Mouse (Mus musculus) ovary, postnatal 36 days (tissue): ENCODE measurements around the gene Arl2.
A peak's percentile ranks its signal among the peaks of the same experiment; 100 is the strongest.

ENCODE experiments used
- DNase-seq: peaks from one replicate; pipeline ENCODE4 v3.0.0; 2022; ENCODE audit warnings: low spot score, mixed read lengths

The Arl2 gene

DNA sequence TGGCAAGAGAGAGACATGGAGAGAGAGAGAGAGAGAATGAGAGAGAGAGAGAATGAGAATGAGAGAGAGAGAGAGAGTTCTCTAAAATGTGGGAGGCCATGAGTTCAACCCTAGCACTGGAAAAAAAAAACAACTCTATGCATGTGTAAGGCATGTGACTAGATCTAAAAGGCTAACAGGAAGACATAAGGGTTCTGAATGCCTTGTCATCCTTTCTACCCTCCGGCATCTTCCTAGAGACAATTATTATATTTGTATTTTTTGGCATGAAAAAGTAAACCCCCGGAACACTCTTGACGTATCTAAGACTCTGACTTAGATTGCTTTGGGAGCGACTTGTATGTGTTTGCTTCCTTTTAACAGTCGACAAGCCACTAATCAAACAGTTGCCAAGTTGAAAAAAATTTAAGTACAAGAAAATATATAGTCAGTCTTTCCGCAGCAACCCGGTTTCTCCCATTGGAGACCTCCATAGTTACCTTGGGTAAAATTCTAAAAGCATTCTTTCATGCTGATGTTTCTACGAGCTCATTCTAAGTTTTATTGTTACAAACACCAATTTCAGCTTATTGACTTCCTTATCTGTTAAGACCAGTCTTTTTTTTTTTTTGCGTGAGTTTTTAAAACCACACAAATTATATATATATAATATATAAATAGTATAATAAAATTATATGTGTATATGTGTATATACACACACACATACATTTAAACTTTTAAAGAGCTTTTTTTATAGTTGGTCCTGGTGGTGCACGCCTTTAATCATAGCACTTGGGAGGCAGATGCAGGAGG is 14.4 kb downstream of the Arl2 start:
- DNase-seq = no peak

DNA sequence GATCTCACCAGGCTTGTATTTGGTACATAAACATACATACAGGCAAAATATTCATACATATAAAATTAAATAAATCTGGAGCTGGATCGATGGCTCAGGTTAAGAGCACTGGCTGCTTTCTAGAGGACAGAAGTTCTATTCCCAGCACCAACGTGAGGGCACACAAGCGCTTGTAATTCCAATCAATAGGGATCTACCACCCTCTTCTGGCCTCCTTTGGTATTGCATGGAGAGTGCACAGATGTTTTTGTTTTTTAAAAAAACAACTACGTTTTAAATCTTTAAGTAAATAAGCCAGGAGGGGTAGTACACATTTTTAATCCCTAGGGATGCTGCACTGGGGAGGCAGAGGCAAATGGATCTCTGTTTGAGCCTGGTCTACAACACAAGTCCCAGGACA is 15.1 kb downstream of the Arl2 start:
- no peak for DNase-seq

DNA sequence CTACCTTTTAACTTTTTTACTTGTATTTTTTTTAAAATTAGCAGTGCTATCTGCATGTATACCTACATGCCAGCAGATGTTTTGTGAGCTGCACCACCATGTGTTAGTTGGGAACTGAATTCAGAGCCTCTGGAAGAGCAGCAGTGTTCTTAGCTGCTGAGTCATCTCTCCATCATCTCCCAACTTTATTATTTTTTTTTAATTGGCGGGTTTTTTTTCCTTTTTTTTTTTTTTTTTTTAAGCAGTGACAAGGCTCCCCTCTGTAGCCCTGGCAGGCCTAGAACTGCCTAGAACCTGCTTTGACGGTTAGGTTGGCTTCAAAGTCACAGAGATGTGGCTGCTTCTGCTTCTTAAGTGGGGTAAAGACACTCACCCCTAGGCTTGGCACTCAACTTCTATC is 16.4 kb downstream of the Arl2 start:
- no peak for DNase-seq

DNA sequence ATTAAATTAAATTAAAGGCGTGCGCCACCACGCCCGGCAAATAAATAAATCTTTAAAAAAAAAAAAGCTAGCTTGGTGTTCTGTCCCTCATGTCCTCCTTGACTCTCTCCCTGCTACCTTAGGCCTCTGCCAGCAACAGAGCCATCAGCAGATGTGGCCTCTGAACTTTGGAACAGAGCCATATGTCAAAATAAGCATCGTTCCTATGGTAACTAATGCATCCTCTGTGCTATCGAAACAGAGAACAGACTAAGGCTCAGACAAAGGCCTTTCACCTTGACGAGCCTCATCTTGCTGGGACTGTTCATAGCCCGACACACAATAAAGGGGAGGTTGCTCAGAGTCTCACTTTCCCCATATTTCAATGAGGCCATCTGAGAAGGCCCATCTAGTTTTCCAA is 18.0 kb downstream of the Arl2 start:
- no peak for DNase-seq

DNA sequence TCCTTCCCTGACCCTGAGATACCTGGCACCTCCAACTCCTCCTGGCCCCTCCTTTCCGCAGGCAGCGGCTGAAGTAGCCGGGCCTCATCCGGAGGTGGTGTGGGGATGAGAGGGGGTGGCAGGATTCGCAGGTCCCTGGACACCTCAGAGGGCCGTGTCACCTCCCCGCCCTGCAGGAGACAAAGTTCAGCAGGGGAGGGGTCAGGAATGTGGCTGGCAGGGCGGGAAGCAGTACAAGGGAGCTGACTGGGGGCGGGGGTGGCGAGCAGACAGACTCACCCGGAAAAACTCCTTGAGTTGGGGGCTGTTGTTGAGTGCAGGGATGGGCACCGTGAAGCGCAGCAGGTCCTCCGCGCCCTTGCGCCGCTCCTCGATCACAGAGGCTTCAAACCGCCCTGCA is 19.6 kb downstream of the Arl2 start:
- DNase-seq = no peak

DNA sequence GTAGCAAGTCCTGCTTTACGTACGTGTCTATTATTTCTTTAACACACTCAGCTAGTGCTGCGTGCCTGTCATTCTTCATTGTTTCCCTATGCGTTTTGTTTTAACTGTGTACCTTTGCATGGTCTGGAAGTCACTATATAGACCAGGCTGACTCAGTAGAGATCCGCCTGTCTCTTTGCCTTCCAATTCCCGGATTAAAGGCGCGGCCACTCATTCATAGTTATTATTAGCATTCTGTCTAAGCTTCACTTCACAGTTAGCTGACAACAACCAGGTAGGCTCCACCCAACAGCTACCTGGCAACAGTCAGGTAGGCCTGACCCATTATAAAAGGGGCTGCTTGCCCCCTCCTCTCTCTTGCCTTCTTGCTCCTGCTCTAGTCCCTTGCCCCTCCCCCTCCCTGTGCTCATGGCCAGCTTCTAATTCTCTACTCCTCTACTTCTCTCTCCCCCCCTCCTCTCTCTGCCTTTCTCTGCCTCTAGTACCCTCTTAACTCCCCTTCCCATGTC is 22.6 kb downstream of the Arl2 start:
- DNase-seq = no peak

DNA sequence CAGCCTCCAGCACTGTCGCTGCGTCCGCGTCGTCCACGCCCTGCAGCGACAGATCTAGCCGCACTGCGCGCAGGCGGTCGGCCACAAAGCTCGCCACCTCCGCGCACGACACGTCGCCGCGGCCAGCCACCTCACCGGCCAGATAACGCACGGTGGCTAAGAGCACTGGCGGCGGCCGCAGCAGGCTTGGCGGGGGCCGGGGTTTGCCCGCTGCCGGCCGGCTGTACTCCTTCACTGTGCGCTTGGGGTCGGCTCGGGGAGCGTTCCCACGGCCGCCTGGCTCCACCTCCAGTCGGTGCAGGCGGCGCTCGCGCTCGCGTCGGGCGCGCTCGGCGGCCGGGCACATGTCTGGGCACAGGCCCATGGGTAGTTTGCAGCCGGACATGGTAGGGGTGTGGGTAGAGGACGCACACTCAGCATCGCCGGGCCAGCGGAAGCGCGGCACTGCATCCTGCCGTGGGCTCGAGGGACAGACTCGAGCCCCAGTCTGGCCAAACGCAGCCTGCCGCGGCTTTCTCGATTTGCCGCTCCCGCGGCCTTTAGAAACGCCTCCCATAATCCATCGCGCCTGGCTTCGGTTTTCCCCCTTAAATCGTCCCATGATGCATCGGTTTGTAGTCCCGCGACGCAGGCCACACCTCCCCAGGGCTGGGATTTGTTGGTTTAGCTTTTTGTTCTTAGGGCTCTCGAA is 23.2 kb downstream of the Arl2 start, which contains the start of gene Sac3d1:
Sac3d1 (minus strand) TSS at position 665 of the 691 bp plus-strand sequence.
- DNase-seq = peak; percentile 85

DNA sequence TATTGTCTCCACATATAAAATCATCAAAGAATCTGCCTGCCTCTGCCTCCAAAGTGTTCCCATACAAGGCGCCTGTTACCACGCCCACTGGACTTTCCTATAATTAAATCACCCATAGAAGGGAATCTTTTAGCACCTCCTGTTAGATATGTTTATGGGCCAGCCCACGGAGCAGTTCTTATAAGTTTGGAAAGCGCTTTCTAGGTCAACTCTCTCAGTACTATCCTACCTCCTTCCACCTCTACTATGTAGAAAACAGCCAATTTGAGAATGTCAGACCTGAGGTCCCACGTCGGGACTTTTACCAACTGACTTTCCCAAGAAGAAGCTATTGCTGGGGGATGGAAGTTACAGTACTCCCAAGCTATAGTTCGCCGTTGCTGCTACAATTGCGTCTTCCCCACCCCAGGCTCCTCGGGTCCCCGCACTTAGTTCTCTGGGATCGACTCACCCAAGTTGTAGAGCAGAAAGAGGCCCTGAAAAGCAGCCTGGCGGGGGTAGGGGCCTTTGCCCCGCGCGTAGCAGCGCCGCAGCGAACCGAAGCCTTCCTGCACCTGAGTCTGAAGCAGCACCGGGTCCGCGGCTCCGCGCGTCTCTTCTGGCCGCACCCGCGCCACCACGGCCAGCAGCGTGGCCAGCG is 23.9 kb downstream of the Arl2 start:
- no peak for DNase-seq

DNA sequence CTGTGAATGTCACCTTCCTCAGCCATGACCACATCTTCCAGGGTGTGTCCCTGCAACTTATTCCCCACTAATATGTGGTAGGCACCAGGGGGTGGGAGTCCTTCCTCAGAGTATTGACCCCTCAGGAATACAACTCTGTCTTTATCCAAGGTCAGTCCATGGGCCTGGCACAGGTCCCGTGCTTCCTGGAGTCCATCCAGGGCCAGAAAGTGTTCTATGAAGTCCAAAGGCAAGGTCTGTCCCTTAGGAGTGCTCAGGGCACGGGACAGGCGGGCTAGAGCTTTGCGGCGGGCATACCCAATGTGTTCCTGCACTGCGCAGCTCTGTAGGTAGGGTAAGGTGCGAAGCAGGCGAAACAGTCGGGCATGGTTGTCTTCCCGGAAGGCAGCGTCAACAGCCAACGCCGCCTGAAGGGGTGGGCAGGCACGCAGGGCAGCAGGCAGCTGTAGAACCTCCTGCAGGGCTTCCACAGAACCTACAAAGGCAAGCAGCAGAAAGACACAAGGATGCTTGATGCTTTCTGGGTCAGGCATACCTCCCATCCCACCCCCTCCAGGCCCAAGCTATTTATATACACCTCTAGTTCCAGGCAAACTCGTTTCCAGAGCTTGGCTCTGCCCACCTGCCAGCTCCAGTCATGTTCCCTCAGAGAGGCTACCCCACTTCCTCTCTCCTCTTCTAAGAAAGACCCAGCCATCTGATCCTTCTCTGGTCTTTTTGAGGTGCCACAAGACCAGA is 25.1 kb downstream of the Arl2 start:
- no peak for DNase-seq

DNA sequence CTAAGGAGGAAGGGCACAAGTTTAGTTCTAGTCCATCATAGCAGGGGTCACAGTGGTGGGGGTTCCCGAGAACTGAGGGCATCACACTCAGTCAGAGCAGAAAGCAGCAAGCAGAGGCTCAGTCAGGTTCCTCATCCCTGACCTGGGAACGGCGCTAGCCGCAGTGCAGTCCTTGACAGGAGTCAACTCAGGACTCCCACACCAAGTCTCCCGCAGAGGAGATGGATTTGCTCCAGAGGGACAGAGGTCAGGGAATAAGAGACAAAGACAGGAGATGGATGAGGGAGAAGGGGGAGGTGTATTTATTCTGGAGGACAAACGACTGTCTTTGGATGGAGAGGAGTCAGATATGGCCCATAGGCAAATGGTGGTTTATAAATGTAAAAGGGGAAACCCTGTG is 28.2 kb downstream of the Arl2 start:
- no peak for DNase-seq

DNA sequence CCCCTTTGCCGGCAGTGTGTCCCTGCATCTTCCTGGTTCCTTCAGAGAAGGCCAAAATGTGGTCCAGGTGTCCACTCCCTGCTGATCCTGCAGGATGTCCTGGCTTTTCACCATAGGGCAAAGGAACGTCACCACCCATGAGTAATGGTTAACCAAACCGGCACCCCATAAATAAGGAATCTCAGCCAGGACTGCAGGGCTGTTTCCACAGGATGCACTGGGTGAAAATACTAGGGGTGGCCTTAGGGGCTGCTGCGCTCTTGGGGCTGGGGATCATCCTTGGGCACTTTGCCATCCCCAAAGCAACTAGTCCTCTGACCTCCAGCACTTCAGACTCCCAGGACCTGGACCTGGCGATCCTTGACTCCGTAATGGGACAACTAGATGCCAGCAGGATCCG is 35.8 kb downstream of the Arl2 start, which contains the start of gene Naaladl1:
Naaladl1 (plus strand) TSS at position 197 of the 400 bp plus-strand sequence.
- no peak for DNase-seq

DNA sequence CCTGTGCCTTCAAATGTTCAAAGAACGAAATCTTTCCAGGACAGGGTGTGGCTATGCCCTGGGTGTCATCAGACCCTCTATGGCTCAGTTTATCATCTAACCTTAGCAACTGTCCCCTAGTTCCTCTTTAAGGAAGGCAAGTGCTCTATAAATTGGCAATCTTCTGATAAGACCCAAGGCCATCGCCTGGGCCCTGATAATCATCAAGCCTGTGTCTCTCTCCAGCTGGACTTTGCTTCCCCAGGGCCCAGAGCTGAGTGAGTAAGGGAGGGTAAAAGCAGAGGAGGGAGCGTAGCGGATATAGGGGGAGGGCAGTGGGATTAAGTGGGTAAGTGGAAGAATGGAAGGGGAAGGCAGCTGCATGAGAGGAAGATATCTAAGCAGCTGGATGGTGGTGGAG is 36.9 kb downstream of the Arl2 start:
- no peak for DNase-seq

DNA sequence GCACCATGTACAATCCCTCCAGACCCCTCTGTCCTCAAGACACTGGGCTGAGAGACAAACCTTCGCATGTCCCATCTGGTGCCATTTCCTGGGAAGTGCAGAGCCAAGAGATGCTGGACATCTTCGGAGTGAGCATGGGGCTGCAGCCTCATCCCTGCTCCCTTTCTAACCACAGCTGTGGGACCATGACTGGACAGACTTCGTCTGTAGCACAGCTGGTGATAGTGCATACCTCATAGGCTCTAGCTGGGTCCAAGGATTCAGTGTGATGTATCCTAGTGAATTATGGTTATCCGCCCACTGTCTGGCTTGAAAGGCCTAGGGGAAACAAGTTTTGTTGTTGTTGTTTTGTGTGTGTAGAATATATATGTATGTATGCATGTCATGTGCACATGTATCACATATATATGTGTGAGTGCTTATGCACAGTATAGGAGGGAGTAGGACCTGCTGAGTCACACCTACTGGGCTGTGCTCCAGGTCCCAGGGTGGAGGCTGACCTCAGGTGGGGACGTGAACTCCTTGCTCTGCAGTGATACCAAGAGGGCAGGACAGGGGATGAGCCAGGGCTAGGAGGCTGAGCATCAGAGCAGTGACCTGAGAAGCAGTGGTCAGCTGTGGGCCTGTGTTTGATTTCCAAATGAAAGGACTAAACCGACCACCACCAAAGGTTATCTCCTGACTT is 39.0 kb downstream of the Arl2 start:
- no peak for DNase-seq

DNA sequence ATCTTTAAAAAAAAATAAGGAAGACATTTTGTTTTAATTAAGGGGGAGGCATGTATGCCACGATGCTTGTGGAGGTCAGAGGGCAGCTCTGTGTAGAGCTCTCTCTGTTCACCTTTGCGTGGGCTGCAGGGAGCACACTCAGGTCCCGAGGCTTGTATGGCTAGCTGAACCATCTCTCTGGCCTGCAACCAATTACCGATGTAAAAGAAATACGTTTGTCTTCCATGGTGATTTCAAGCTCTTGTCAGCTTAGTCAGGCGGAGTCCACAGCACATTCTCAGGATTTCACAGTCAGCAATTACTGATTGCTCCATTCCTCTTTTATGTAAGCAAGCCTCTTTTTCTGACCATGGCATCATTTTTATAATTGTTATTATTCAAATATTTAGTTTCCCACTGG is 40.2 kb downstream of the Arl2 start:
- no peak for DNase-seq

DNA sequence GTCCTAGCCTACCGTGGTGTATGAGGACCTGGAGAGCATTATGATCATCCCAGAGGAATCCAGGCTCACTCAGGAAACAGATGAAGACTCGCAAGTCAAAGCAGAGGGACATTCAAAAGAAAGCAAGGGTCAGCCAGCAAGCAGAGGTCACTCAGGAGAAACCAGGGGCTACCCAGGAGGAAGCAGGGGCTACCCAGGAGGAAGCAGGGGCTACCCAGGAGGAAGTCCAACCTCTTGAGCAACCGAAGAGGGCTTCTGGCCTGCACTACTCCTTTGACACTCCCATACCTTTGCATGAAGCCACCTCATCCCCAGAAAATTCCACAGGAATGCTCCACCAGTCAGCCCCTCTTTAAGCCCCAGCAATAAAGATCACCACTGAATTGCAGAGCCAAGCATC is 43.5 kb downstream of the Arl2 start:
- DNase-seq = no peak

DNA sequence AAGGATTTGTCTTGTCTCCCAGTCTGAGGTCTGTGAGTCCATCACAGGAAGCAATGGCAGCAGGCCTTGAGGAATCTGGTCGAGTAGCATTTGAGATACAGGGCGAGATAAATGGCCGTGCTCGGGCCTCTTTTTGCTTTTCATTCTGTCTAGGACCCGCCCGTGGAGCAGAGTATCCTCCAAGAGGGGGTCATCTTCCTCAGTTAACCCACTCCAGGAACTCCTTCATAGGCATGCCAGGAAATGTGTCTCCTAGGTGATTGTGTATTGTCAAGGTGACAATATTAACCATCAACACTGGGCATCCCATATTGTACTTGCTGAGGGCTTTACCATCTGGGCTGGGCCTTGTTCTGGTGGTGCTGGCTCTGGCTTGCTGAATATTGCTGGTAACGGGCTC is 47.2 kb downstream of the Arl2 start, which contains the start of gene AC131692.1:
AC131692.1 (plus strand) TSS at position 301 of the 400 bp plus-strand sequence.
- DNase-seq = no peak

DNA sequence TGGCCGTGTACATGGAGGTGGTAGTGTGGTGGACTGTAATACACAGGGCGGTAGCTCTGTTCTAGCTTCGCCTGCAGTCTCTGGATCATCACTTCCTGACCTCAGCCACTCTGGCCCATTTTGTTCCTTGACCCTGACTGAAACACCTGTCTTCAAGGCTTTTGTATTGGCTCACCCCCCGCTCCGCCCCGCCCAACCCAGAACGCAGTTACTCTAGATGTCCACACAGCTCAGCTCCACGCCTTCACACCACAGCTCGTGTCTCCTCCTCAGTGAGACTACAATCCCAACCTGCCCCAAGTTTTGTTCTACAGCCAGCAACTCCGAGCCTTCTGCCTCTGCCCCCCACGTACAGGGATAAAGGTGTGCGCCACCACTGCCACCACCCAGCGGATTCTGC is 52.5 kb downstream of the Arl2 start:
- DNase-seq = no peak

DNA sequence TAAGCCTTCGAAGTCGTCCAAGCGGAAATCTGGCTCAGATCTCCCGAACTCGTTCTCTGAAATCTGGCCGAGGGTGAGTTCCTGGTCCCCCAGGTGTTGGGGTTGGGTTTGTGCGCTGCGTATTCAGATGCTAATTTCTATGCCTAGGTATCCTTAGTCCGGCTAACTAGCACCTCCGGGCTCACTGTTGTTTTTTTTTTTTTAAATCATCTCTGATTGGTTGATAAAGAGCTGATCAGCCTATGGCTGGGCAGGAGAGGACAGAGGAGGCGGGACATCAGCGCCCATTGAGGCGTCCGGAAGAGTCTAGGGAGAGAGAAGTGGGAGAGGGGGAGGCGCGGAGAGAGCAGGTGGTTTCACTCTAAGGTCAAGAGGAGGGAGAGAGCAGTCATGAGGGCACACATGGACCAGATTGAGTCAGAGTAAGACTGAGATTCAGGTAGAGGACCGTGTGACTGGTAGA is 55.9 kb downstream of the Arl2 start:
- DNase-seq = peak; percentile 52

DNA sequence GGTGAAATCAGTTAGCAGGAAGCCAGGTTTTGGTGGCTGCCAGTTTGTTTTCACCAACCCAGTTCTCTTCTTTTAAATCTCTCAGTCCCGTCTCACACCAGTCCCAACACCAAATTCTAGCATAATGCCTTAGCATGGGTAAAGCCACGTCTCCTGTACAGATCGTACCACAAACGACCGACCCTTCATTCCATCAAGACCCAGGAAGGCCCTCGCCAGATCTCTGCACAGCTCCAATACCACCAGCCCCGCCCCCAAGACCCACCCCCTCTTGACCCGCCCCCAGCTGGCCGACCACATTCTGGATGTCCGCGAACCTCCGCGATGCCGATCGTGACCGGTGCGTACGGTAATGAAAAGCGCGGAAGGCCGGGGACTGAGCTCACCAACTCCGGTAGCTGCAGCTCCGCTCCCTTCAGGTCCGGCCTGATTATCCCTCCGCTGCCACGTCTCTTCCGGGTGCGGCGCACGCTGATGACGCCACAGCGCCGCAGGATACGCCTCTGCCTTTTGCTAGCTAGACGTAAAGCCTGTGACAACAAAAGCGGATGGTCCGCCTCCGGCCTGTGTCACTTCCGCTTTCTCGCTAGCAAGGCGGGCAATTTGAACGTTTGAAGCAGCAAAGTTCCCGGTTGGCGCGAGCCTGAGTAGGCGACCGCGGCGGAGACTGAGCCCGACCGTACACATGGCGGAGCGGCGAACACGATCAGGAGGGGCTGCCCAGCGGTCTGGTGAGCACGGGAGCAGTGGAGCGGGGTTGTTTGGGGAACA is 56.7 kb downstream of the Arl2 start, which contains the start of the genes Zfpl1 and Cdca5:
Zfpl1 (minus strand) TSS at position 479 of the 771 bp plus-strand sequence.
Cdca5 (plus strand) TSS at position 506 of the 771 bp plus-strand sequence.
- peak; percentile 94 for DNase-seq
